Mouse (Mus musculus) natural killer cell, adult 2 months (primary cell): ENCODE measurements around the gene 1810009J06Rik.
"Not testable (repeated sequence)": the region's sequence is repeated elsewhere in the genome, so short reads cannot be mapped to it uniquely, and the experiment has no call there.

Experiments used
- DNase-seq, 2 experiments: peaks; one replicate each; pipeline ENCODE4 v3.0.0; 2022; ENCODE audit warnings: low spot score in 2 of 2

The 1810009J06Rik gene

GRCm38 (mm10) chr6:40964454-40964853, at the start of gene 1810009J06Rik:
Gene 1810009J06Rik (plus strand): TSS chr6:40964754.
- DNase-seq, result not testable (repeated sequence)

DNA sequence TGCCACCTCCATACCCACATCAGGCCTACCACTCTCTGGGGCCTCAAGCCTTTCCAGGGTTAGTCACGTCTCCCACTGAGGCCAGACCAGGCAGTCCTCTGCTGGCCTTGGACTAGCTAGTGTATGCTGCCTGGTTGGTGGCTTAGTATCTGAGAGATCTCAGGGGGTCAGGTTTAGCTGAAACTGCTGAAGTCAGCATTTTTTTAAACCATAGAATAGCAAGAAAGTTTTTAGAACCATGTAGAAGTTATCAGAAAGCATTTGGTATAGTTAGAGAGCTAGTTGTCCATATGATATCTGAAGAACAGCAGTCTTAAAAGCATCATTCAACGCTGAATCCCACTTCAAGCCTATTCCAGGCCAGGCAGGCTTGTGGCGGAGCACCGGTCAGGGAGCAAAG, 44.6 kb upstream of the 1810009J06Rik start:
- no peak for DNase-seq

DNA sequence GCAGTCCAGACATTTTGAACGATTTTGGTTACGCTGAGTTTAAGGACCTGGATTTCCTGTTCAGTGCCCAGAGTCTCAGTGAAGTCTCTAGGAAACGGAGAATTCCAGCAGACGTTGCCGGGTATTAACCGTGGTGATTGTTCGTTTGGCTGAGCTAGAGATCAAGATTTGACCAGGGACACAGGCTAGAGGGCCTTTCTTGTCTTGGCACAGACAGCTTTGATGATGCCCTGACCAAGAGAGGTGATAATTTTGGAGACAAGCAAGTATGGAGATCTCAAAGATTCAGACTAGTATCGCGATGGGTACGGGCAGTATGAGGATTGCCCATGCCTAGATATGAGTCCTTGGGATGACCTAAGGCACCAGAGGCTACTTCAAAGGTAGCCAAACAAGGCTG, 24.1 kb upstream of the 1810009J06Rik start, which contains the start of gene 1700074P13Rik:
1700074P13Rik (minus strand) TSS at position 101 of the 400 bp plus-strand sequence.
- DNase-seq, result no peak

GRCm38 (mm10) chr6:40951770-40952169, 12.8 kb upstream of the 1810009J06Rik start, which contains the start of gene Gm4744:
Gene Gm4744 (minus strand): TSS chr6:40951870.
- no peak for DNase-seq

- DNase-seq, result no peak
Measured at GRCm38 (mm10) chr6:40953716-40954115, 10.8 kb upstream of the 1810009J06Rik start.

DNA sequence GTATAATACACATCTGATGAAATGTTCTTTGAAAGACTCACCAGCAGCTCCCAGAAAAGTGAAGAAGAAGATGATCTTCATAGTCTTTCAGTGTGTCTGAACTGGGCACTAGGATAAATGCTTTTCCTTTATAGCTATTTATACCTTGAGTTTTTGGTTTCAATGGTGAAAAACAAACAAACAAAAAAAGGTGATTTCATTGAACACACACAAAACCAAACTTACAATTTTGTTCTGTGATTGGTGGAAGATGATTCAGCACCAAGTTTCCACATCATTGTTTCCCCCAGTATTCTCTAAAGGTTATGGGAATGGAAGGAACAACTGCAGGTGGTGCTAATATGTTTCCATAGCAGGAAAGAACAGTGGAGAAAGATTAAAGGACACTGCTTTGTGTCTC, 34.8 kb downstream of the 1810009J06Rik start, which contains the start of gene Gm2663:
Gm2663 (minus strand) TSS at position 101 of the 400 bp plus-strand sequence.
- DNase-seq, result not testable (repeated sequence)

GRCm38 (mm10) chr6:41015065-41015464, 50.5 kb downstream of the 1810009J06Rik start:
- DNase-seq, result no peak
